Mouse (Mus musculus) left cerebral cortex, adult 2 months (tissue): ENCODE data around the gene Osbpl5. TPM values are rescaled to one million over a fixed set of nuclear protein-coding genes. Genes with fewer than 3 reads are reported as not detected.
"Not testable (repeated sequence)": the region's sequence is repeated elsewhere in the genome, so short reads cannot be mapped to it uniquely, and the experiment has no call there.

Experiments used
- DNase-seq, 2 experiments: peaks; one replicate each; pipeline ENCODE4 v3.0.0; 2021 to 2022; ENCODE audit warnings: low spot score in 2 of 2, mixed read lengths in 1 of 2; ENCODE audit errors: extremely low spot score in 1 of 2
- H3K27ac ChIP-seq: fragments of 200-600 bp; 2 replicates; pipeline ENCODE4 v1.8.1; 2022
- H3K4me3 ChIP-seq: fragments of 200-600 bp; 2 replicates; pipeline ENCODE4 v1.8.1; 2022
- CTCF ChIP-seq: fragments of 200-600 bp; IDR thresholded peaks from 2 replicates; pipeline ENCODE4 v1.8.1; 2022; ENCODE audit warnings: antibody characterized with exemption, mild to moderate bottlenecking, moderate library complexity
- intact Hi-C: fragments of 180-260 bp; cut with DNase I; formaldehyde crosslinking; loops from one replicate; pipeline ENCODE4 v1.15.1; 2025
- total RNA-seq, 2 experiments: library from RNA; stranded (reverse); gene quantifications; 2 replicates each; pipeline ENCODE4 v1.2.3; 2021

Gene Osbpl5
- total RNA-seq, 2 experiments from 2014 or later = 37.6 to 40.9 TPM

GRCm38 (mm10) chr7:143691181-143691580 lies 65.6 kb downstream of the Osbpl5 start:
- no peak overlapping the region for H3K4me3 ChIP-seq

GRCm38 (mm10) chr7:143689946-143690345 lies 66.8 kb downstream of the Osbpl5 start:
- Histone ChIP-seq H3K27ac (no peak overlapping the region), H3K4me3 (no peak overlapping the region)
- DNase-seq = no peak
- intact Hi-C loops = no loop called here
- no peak for TF ChIP-seq CTCF

More at GRCm38 (mm10) chr7:143691181-143691580, 65.6 kb downstream of the Osbpl5 start:
- peak in 1 of 2 experiments; percentile 10 for DNase-seq
- H3K27ac ChIP-seq = no peak overlapping the region
- intact Hi-C loops = no loop called here
- TF ChIP-seq CTCF = no peak

DNA sequence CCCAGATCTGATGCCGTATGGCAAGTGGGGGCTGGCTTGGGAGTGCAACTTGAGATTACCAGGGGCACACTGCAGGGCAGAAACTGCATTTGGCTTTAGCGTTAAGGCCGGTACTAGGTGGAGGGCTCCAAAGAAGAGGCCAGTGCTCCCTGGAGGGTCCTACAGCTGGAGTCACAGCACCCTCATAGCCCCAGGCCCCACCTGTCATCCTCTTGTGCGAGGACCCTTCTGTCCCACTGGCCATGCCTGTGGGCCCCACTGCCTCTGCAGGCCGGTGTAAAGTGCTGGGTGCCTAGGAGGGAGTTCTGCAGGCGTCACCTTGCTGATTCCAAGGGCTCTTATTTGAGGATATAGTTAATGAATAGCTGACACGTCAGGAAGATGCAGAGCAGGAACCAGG lies 67.3 kb downstream of the Osbpl5 start:
- Histone ChIP-seq H3K4me3 (no peak overlapping the region), H3K27ac (no peak overlapping the region)
- DNase-seq = no peak
- intact Hi-C loops = no loop called here
- no peak for TF ChIP-seq CTCF

DNA sequence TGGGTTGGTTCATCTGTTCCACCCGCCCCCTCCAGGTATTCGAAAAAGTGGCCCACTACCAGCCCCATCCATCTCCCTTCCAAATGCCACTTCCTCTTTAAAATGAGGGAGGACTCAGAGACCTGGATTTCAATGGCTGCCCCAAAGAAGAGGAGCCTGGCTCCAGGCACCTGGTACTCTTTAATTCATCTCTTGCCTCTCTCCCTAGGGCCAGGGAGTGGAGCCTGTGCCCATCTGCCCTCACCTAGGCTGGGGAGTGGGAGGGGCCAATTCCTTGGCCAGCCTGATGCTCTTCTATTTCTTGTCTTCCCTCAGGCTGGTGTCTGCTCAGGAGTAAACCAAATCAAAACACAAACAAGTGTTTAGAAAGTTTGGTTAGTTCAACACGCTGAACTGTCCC lies 70.1 kb downstream of the Osbpl5 start:
- intact Hi-C loops, H3K4me3 ChIP-seq, DNase-seq, H3K27ac ChIP-seq: not testable (repeated sequence)

DNA sequence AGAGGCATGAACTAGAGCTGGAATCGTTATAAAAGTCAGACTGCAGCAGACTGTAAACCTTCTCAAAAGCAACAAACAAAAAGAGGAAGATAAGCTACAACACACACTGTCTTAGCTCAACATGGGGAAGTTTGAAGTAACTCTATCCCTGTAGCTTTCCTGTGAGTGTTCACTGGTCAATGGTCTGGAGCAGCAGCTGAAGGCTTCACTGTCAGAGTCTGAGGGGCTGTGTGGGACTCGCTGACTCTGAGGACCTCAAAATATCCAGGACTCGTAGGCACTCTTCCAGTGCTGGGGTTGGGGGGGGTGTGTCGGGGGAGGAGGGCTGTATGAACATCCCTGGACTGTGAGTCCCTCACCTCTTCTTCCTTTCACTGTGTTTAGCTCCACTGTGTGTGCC lies 70.6 kb downstream of the Osbpl5 start:
- intact Hi-C loops, DNase-seq, H3K4me3 ChIP-seq, H3K27ac ChIP-seq: not testable (repeated sequence)

- intact Hi-C loops = no loop called here
- peak; percentile 72 to 75 for DNase-seq
- TF ChIP-seq CTCF = no peak
These were observed 71.3 kb downstream of the Osbpl5 start, which contains the start of gene Tnfrsf23 for GRCm38 (mm10) chr7:143685359-143686067. Gene Tnfrsf23, minus strand, starts transcription at chr7:143685872.

DNA sequence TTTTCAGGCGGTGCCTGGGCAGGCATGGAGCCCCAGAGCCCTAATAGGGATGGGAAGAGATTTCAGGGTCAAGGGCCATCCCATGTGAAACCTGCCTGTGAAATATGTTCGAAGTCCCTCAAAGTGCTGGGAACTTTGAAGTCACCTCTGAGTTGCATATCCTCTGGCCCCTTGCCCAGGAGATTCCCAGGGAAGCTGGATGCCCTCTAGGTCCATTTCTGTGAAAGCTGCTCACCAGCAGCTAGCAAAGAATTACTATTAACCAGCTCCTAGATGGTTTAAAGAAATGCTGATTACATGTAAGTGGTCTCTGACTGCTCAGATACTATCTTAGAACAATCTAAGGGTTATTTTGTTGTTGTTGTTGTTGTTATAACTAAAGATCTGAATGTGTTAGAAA lies 72.2 kb downstream of the Osbpl5 start:
- H3K27ac ChIP-seq, H3K4me3 ChIP-seq, intact Hi-C loops, DNase-seq: not testable (repeated sequence)

More at GRCm38 (mm10) chr7:143685359-143686067, 71.3 kb downstream of the Osbpl5 start, which contains the start of gene Tnfrsf23:
- peak within 1 kb of the TSS; percentile 51 for H3K4me3 ChIP-seq
- no peak within 1 kb of the TSS for H3K27ac ChIP-seq

- no peak overlapping the region for H3K27ac ChIP-seq
- intact Hi-C loops = loop anchor here (2.0 kb wide), 1 partner anchor 39 kb away; no protein-coding TSS in a partner anchor
- no peak for TF ChIP-seq CTCF
- H3K4me3 ChIP-seq = no peak overlapping the region
- no peak for DNase-seq
These were observed 75.2 kb downstream of the Osbpl5 start for GRCm38 (mm10) chr7:143681566-143681965.

- not testable (repeated sequence) for H3K4me3 ChIP-seq
- intact Hi-C loops = loop anchor here (2.0 kb wide), 1 partner anchor 38 kb away; no protein-coding TSS in a partner anchor
These were observed 75.9 kb downstream of the Osbpl5 start for GRCm38 (mm10) chr7:143680836-143681235.

DNA sequence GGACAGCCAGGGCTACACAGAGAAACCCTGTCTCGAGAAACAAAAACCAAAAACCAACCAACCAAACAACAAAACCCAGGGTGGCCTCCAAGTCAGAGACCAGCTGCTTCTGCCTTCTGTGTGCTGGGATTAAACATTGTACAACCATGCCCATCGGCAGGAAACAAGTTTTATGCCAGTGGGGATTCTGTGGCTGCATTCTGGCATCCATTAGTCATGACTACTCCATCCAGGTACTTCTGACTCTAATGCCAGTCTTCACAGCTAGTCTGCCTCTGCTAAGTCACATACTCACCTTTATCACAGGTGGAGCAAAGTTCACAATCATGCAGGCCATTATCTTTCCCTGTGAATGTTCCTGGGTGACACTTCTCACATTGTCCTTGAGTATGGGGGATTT lies 77.1 kb downstream of the Osbpl5 start:
- H3K27ac ChIP-seq, H3K4me3 ChIP-seq, DNase-seq: not testable (repeated sequence)
- intact Hi-C loops = loop anchor here (2.0 kb wide), 1 partner anchor 37 kb away; no protein-coding TSS in a partner anchor

More at GRCm38 (mm10) chr7:143680836-143681235, 75.9 kb downstream of the Osbpl5 start:
- H3K27ac ChIP-seq, DNase-seq: not testable (repeated sequence)

- no peak overlapping the region for H3K4me3 ChIP-seq
- TF ChIP-seq CTCF = no peak
- H3K27ac ChIP-seq = no peak overlapping the region
- intact Hi-C loops = loop anchor here (1.0 kb wide), 1 partner anchor 28 kb away; no protein-coding TSS in a partner anchor
- DNase-seq = no peak
These were observed 90.1 kb downstream of the Osbpl5 start for GRCm38 (mm10) chr7:143666427-143667311.

DNA sequence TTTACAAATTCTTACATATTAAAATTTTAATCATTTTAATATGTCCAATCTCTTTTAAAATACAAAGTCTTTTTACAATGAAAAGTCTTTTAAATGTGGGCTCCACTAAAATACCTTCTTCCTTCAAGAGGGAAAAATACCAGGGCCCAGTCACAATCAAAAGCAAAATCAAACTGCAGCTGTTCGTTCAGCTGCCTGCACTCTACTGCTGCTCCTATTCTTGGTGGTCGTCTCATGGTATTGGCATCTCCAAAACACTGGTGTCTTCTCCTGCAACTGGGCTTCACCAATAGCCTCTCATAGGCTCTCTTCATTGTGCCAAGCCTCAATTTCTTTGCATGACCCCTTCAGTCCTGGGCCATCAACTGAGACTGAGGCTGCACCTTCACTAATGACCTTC lies 93.3 kb downstream of the Osbpl5 start:
- intact Hi-C loops = loop anchor here (5.0 kb wide), 1 partner anchor 51 kb away; no protein-coding TSS in a partner anchor
- DNase-seq = no peak
- H3K4me3 ChIP-seq = no peak overlapping the region
- TF ChIP-seq CTCF = no peak
- no peak overlapping the region for H3K27ac ChIP-seq
